Mouse (Mus musculus) frontal cortex, postnatal 10 days (tissue): ENCODE data around the gene Syt5.
"Not testable (repeated sequence)": the region's sequence is repeated elsewhere in the genome, so short reads cannot be mapped to it uniquely, and the experiment has no call there.

Source experiments
- DNase-seq, 2 experiments: peaks; one replicate each; pipeline ENCODE4 v3.0.0; 2022; ENCODE audit warnings: low spot score in 2 of 2, mixed read lengths in 1 of 2

The Syt5 gene

GRCm38 (mm10) chr7:4547221-4547641 is at the start of gene Syt5:
Gene Syt5 (minus strand): TSS chr7:4547541.
- DNase-seq, result peak; percentile 76 to 78

DNA sequence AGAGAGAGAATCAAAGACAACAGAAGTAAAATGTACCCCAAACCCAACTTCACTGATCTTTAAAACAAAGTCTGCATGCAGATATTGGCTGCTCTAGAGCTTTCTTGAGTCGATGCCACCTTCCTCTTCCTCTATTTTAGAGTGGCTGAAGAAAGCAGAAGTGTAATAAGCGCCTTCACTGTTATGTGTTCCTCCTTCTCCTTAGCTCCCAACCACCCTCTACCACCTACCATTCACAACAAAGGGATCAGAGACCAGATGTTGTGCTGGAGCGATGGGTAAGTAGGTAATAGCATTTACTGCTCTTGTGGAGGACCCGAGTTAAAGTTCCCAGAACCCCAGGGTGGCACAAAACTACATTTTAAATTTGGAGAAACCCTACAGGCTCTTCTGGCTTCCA is 49.7 kb upstream of the Syt5 start:
- not testable (repeated sequence) for DNase-seq

DNA sequence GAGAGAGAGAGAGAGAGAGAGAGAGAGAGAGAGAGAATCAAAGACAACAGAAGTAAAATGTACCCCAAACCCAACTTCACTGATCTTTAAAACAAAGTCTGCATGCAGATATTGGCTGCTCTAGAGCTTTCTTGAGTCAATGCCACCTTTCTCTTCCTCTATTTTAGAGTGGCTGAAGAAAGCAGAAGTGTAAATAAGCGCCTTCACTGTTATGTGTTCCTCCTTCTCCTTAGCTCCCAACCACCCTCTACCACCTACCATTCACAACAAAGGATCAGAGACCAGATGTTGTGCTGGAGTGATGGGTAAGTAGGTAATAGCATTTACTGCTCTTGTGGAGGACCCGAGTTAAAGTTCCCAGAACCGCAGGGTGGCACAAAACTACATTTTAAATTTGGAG is 34.1 kb upstream of the Syt5 start:
- DNase-seq, result not testable (repeated sequence)

- not testable (repeated sequence) for DNase-seq
Observed at GRCm38 (mm10) chr7:4572361-4572760, 25.0 kb upstream of the Syt5 start.

DNA sequence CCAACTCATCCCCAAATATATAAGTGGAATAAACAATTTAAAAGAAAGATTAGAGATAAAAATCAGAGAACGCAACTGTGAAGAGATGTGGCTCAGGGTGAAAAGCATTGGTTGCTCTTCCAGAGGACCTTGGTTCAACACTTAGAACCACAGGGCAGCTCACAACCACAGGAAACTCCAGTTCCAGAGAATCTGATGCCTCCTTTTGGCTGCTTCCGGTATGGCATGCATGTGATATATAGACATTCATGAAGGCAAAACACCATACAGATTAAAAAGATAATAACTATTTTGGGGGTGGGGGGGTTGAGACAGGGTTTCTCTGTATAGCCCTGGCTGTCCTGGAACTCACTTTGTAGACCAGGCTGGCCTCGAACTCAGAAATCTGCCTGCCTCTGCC is 15.3 kb upstream of the Syt5 start:
- no peak for DNase-seq

- no peak for DNase-seq
Observed at GRCm38 (mm10) chr7:4557167-4557560, 9.8 kb upstream of the Syt5 start.

GRCm38 (mm10) chr7:4556256-4557166 is 9.2 kb upstream of the Syt5 start:
- peak; percentile 50 to 76 for DNase-seq

GRCm38 (mm10) chr7:4546591-4547131 is 680 bp downstream of the Syt5 start:
- DNase-seq, result peak; percentile 95 to 96

DNA sequence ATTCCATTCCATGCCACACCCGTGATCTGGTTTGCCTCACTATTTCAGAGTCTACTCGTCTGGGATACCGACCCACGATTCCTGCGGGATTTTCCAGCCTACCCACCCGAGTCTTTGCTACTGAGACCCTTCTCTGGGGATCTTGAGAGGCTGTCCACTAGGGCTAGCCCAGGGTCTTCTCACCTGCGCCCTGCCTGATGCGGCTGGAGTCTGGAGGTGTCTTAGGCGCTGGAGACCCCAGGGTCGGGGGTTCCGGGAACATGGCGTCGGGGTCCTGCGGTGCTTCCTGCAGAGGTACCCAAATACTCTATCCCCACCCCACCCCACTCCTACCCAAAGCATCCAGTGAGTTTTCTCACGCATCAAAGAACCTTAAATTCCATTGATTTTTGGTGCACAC is 1.3 kb downstream of the Syt5 start:
- no peak for DNase-seq

GRCm38 (mm10) chr7:4542013-4542412 is 5.3 kb downstream of the Syt5 start:
- DNase-seq, result no peak

DNA sequence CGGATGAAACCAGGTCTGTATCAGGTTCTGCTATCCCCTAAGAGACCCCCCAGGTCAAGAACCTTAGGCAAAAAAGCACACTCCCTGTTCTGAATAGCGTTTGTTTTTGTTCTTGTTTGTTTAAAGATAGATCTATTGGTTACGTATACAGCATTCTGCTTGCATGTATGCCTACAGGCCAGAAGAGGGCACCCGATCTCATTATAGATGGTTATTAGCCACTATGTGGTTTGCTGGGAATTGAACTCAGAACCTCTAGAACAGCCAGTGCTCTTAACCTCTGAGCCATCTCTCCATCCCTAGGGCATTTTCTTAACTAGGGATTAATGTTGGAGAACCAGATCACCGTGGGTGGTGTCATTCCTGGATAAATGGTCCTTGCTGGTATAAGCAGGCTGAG is 6.0 kb downstream of the Syt5 start:
- no peak for DNase-seq

GRCm38 (mm10) chr7:4539019-4539418 is 8.3 kb downstream of the Syt5 start:
- DNase-seq, result no peak

GRCm38 (mm10) chr7:4537181-4537580 is 10.2 kb downstream of the Syt5 start:
- DNase-seq, result no peak

DNA sequence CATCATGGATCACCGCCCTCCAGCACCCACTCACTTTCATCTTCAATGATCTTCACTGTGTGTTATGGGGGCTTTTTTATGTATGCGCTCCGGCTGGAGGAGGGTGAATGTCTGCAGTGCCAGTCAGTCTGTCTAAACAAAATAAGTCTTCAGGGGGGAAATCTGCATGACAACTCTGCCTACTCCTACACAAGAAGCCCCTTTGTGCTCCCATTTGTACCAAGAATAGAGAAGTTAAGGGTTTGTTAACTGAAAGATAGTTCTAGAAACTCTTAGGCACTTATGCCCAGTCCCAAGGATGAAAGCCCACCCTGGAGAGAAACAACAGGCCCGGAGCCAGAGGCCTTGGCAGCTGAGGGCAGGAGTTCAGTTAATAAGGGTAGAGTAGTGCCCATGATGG is 11.0 kb downstream of the Syt5 start:
- DNase-seq, result no peak

DNA sequence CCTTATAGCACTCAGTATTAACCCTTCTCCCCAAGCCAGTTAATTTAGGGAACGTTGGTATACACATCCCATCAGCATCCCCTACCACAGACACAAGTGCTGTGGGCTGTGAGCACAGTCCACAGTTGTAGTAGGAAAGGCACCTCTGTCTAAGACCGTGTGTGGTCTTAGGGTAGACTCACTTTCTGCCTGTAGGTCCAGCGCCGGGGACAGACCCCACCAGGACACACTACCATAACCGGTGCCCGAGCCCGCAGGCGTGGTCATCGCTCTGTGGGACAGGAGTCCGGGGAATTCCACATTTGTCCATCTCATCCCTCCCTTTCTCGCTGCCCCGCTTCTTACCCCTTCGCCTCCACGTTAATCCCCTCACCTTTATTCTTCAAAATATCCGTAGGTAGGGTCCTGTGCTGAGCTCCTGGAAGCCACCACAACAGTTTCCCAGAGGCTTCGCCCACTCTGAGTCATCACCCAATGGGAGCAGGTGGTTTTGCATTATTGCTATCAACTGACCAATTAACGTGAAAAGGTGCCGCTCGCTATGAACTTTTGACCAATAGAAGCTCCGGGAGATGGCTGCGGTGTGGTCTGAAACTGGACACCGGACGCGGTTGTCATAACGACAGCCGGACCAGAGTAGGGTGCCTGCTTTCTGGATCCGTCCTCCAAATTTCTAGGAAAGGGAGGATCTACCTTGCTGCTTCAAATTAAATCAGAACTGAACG is 15.2 kb downstream of the Syt5 start, which contains the start of gene Dnaaf3:
Dnaaf3 (minus strand) TSS at position 449 of the 725 bp plus-strand sequence.
- DNase-seq, result no peak

- not testable (repeated sequence) for DNase-seq
Observed at GRCm38 (mm10) chr7:4530166-4530565, 17.2 kb downstream of the Syt5 start.

DNA sequence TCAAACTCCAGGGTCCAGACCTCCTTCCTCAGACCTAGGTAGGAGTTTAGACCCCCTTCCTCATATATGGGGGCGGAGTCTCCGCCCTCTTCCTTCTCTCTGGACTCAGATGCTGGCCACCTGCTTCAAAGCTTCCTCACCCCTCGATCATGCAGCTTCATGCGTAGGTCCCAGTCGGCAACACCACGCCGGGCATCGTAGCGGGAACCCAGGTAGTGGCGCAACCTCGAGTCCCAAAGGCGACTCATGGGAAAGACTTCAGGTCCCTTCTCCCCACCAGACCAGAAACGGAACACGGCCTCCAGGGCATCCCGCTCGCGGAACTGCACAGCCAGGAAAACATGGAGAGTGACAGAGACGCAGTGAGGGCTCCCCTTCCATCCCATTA is 20.0 kb downstream of the Syt5 start:
- DNase-seq, result no peak

DNA sequence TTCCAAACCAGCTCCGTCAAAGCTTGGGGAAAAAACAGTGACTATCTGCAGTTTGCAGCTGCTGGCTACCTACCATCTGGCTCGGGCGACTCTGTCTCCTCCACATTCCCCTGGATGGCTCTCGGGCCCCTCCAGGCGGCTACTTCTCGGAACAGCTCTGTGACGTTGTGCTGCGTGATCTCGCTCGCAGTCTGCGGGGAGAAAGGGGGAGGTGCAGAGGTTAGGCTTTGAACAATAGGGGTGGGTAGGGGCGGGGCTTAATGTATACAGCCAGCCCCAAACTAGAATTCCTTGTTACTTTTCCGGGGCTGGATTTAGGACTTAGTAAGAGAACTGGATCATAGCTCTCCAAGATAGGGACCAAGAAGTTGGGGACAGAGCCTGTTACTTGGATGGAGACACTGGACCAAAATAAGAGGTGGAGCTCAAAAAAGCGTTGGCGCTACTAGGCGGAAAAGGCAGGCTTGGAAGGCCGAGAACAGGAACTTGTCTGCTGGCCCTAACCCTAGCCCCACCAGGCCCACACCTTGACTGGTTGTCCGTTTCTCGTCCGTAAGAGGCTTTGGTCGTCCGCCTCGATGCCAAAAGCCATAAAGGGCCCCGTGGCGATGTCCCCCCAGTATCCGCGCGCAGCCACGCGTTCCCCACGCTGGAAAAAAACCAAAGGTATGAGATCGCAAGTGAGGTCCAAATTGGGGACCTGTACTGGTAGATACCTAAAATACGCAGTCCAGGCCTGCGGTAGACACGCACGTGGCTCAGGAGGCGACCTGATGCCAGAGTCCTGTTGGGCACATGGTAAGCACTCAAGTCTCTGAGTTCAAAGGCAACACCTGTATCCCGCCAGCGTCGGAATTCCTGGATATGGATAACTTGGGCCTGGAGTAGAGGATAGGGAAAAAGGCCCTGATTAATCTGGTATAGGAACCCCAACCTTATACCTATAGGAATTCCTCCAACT is 20.7 kb downstream of the Syt5 start:
- DNase-seq, result peak; percentile 61 to 74

- DNase-seq, result not testable (repeated sequence)
Observed at GRCm38 (mm10) chr7:4524212-4524922, 23.0 kb downstream of the Syt5 start, which contains the start of gene Tnni3. Gene Tnni3 (minus strand): TSS chr7:4524229.
